ENCODE assay signal across 8 mouse cellular contexts in genomic region chr16:21727897-21728364, GRCm38 (mm10). TPM values are rescaled to one million over a fixed set of nuclear protein-coding genes. Genes with fewer than 3 reads are reported as not detected.
DNase-seq lines count a peak whose midpoint lies in the region; ATAC-seq lines count a peak whose summit lies in the region.

No protein-coding gene starts in this region.

- H3K4me1 ChIP-seq in hindbrain, embryonic 12.5 days = no peaks in the 10 kb centered on the region

- no peaks in the 10 kb centered on the region for H3K27me3 ChIP-seq in hindbrain, embryonic 12.5 days

- H3K9me3 ChIP-seq in hindbrain, embryonic 12.5 days (replicated peaks) = no peaks in the 10 kb centered on the region

- no peak for ATAC-seq in hindbrain, embryonic 12.5 days (ENCODE audit: low FRiP score)

- peak overlapping the region; percentile 23 for H3K4me3 ChIP-seq in hindbrain, embryonic 12.5 days

- H3K36me3 ChIP-seq in hindbrain, embryonic 12.5 days = no peaks in the 10 kb centered on the region

- peak overlapping the region; percentile 39 for H3K4me2 ChIP-seq in hindbrain, embryonic 12.5 days (replicated peaks)

- H3K9ac ChIP-seq in hindbrain, embryonic 12.5 days = no peak overlapping the region

- peak; percentile 60 for DNase-seq in T-cell, adult 2 months (ENCODE audit: low spot score)
- DNase-seq in cerebellum, adult 9-11 months = peak; percentile 54
- DNase-seq in frontal cortex, postnatal 10 days (ENCODE audit: low spot score in 2 of 2) = peak; percentile 23 to 66
- peak; percentile 59 to 90 for DNase-seq in layer of hippocampus, postnatal 25 days (ENCODE audit: extremely low spot score in 1 of 2, low spot score in 1 of 2)
- peak; percentile 89 for DNase-seq in lung, postnatal 36 days
- DNase-seq in right cerebral cortex, postnatal 14 days = peak; percentile 73
- peak; percentile 57 for DNase-seq in yolk sac, embryonic 10.5 days (ENCODE audit: low spot score)

- 30% methylated on average over 10 of the region's 10 CpGs for WGBS in hindbrain, embryonic 12.5 days

- no peak overlapping the region for H3K27ac ChIP-seq in hindbrain, embryonic 12.5 days

RNA-seq across cellular contexts. Expression of gene 2510009E07Rik, which starts 33.5 kb away (rescaled TPM):
- polyA plus RNA-seq in hindbrain, embryonic 12.5 days (2016; fragmentation: Nextera tagmentation; extraction: Ambion mirVana) = 54.6 and 56.0 TPM in 2 replicates
- total RNA-seq in layer of hippocampus, postnatal 25 days (2021) = 10 to 100 TPM; 39.4 to 43.1 TPM

RNA-seq across cellular contexts. Expression of gene Ehhadh, which starts 59.7 kb away (rescaled TPM):
- polyA plus RNA-seq in hindbrain, embryonic 12.5 days (2016; fragmentation: Nextera tagmentation; extraction: Ambion mirVana) = 1.6 and 2.1 TPM in 2 replicates
- total RNA-seq in layer of hippocampus, postnatal 25 days (2021) = 1 to 10 TPM; 1.4 to 1.8 TPM
